Mouse (Mus musculus): ENCODE data around the gene Gm21863. TPM values are rescaled to one million over a fixed set of nuclear protein-coding genes. Genes with fewer than 3 reads are reported as not detected.

Gene Gm21863
- polyA plus RNA-seq (2015; fragmentation: Nextera tagmentation; extraction: Ambion mirVana) = not detected in 2 replicates

GRCm38 (mm10) chr12:19953869-19954555, at the start of gene Gm21863:
TSS of gene Gm21863 (plus strand) at chr12:19954505.

